Mouse (Mus musculus) G1E (cell line): ENCODE measurements around the gene Col25a1. TPM values are rescaled to one million over a fixed set of nuclear protein-coding genes. Genes with fewer than 3 reads are reported as not detected.

Experiments
- ATAC-seq: 2 replicates; pipeline ENCODE4 v1.8.0; 2016; ENCODE audit warnings: mild to moderate bottlenecking; ENCODE audit not compliant: insufficient number of reproducible peaks, poor library complexity, low FRiP score, severe bottlenecking; ENCODE audit errors: extremely low read depth
- DNase-seq: peaks from one replicate; pipeline ENCODE4 v3.0.0; 2012; ENCODE audit warnings: low spot score
- H3K27me3 ChIP-seq: 2 replicates; pipeline ENCODE4 v1.6.1; 2012; ENCODE audit warnings: mild to moderate bottlenecking, low read length, inconsistent platforms; ENCODE audit not compliant: insufficient read depth
- H3K36me3 ChIP-seq: replicated peaks from 2 replicates; pipeline ENCODE3; 2012; ENCODE audit warnings: mild to moderate bottlenecking, inconsistent platforms
- H3K4me1 ChIP-seq: 2 replicates; pipeline ENCODE4 v1.6.1; 2012; ENCODE audit warnings: low read depth, low read length, inconsistent platforms, mixed read lengths; ENCODE audit not compliant: insufficient read depth
- H3K4me3 ChIP-seq: 2 replicates; pipeline ENCODE4 v1.5.1; 2012; ENCODE audit warnings: low read depth, mild to moderate bottlenecking, inconsistent platforms, low read length, moderate library complexity, mixed read lengths
- H3K9me3 ChIP-seq: replicated peaks from 2 replicates; pipeline ENCODE4 v1.6.1; 2012; ENCODE audit warnings: inconsistent platforms
- CTCF ChIP-seq: IDR thresholded peaks from 2 replicates; pipeline ENCODE4 v1.5.1; 2012; ENCODE audit warnings: low read depth, low read length, inconsistent platforms, mixed read lengths
- GATA1 ChIP-seq: IDR thresholded peaks from 2 replicates; pipeline ENCODE4 v1.6.1; 2012; ENCODE audit warnings: borderline replicate concordance, low read length, inconsistent platforms, mixed read lengths
- GATA2 ChIP-seq: IDR thresholded peaks from 2 replicates; pipeline ENCODE4 v1.6.1; 2012; ENCODE audit warnings: low read depth, low read length, inconsistent platforms, borderline replicate concordance
- POLR2AphosphoS5 ChIP-seq: IDR thresholded peaks from 2 replicates; pipeline ENCODE4 v1.6.1; 2012; ENCODE audit warnings: low read depth, low read length, inconsistent platforms; ENCODE audit not compliant: insufficient replicate concordance
- TAL1 ChIP-seq: conservative IDR thresholded peaks from 2 replicates; pipeline ENCODE4 v1.6.1; 2012; ENCODE audit warnings: low read depth, low read length, inconsistent platforms, mixed read lengths
- polyA plus RNA-seq: library from polyadenylated mRNA; stranded (reverse); fragments of >175 nt; gene quantifications from 2 replicates; pipeline ENCODE4 v1.2.3, GENCODE M21; 2012
- total RNA-seq, 2 experiments: library from RNA; stranded (forward) in 1 of 2; stranded (reverse) in 1 of 2; fragments of 200-1000 nt in 1 of 2; fragments of >200 nt in 1 of 2; fragmentation: Nextera tagmentation in 1 of 2; gene quantifications; 2 replicates each; pipeline ENCODE4 v1.2.3; 2014 to 2017

The Col25a1 gene
- total and polyA plus RNA-seq, 3 experiments, result 0.22 TPM; not detected in 2

DNA sequence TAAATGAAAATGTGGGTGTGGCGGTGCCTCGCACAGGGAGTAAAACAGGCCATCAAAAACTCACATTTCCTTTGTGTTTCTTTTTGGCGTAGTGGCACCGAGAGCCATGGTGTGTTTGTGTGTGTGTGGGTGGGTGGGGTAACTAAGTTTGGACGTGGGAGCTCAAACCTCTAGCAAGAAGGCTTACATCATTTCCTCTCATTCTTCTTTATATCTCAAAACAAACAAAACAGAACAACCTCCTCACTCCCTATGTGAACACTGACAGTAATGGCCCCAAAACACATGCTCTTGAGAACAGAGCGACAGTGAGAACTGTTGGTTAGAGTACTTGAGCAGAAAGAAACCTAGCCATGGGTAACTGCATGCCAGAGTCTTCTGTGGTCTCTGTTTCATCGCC, 121.1 kb downstream of the Col25a1 start:
- ATAC-seq (no peak), DNase-seq (no peak)
- H3K36me3 ChIP-seq, result no peaks in the 10 kb centered on the region
- H3K9me3 ChIP-seq, result peaks cover 17% of the 10 kb centered on the region
- H3K27me3 ChIP-seq, result no peaks in the 10 kb centered on the region
- no peaks in the 10 kb centered on the region for H3K4me1 ChIP-seq
- H3K4me3 ChIP-seq, result no peak overlapping the region
- TF ChIP-seq TAL1, result no peak
- no peak for TF ChIP-seq GATA2
- TF ChIP-seq CTCF, result no peak
- no peak for TF ChIP-seq GATA1
- no peak for TF ChIP-seq POLR2AphosphoS5

DNA sequence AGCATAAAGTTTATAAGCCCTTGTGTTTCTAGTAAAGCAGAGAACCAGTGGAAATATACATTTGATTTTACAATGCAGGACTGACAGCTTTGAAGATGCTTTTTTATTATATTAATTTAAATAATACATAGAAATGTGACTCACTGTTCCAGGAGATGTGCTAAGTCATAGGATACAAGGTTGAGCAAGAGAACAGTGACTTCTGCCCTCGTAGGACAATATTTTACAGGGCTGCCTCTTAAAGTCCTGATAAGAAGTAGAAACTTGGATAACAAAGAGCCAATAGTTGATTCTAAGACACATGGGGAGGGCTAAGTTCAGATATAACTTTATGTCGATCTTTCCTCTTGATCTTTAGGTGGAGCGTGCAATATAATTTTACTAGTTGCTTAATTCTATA, 124.8 kb downstream of the Col25a1 start:
- no peak for DNase-seq
- Histone ChIP-seq H3K4me1 (no peaks in the 10 kb centered on the region), H3K9me3 (peaks cover 22% of the 10 kb centered on the region), H3K36me3 (no peaks in the 10 kb centered on the region), H3K4me3 (no peak overlapping the region), H3K27me3 (no peaks in the 10 kb centered on the region)
- ATAC-seq, result no peak
- TF ChIP-seq GATA2, result no peak
- no peak for TF ChIP-seq CTCF
- TF ChIP-seq POLR2AphosphoS5, result no peak
- TF ChIP-seq GATA1, result no peak
- no peak for TF ChIP-seq TAL1

DNA sequence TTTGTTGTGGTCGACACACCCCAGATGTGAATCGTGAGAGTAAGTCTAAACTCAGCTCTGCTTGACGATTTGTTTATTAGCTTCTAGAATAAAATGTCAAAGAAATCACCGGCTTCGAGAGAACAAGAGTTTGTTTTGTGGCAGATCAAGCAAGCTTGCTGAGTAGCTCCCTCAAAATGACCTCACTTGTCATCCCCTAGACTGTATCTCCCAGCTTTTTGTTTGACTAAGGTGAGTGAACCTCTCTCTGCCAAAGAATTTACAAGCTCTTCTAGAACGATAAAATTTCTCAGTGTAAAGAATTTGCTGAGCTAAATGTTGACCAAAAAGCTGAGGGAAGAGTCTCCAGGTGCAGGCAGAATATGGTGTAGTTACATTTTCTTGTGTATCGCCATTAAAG, 125.3 kb downstream of the Col25a1 start:
- Histone ChIP-seq H3K4me3 (no peak overlapping the region), H3K4me1 (no peaks in the 10 kb centered on the region), H3K27me3 (no peaks in the 10 kb centered on the region), H3K36me3 (no peaks in the 10 kb centered on the region), H3K9me3 (peaks cover 25% of the 10 kb centered on the region)
- DNase-seq (no peak), ATAC-seq (no peak)
- no peak for TF ChIP-seq POLR2AphosphoS5
- TF ChIP-seq TAL1, result no peak
- TF ChIP-seq GATA1, result no peak
- TF ChIP-seq GATA2, result no peak
- no peak for TF ChIP-seq CTCF

DNA sequence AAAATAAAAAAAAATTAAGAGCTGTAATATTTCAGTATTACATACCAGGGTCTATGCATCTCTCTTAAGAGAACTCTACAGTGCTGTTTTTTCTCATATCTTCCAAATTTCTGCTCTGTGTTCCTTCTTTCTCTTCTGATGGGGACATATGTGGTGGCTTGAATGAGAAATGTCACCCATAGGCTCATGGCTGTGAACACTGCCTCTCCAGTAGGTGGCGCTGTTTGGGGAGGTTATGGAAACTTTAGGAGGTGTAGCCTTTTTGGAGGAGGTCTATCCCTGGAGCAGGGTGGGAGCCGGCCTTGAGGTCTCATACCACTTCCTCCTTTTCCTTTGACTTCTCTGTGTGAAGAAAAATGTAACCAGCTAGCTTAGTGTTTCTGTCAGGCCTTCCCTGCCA, 128.4 kb downstream of the Col25a1 start:
- no peak for DNase-seq
- Histone ChIP-seq H3K4me1 (no peaks in the 10 kb centered on the region), H3K4me3 (no peak overlapping the region), H3K36me3 (no peaks in the 10 kb centered on the region), H3K27me3 (no peaks in the 10 kb centered on the region), H3K9me3 (peaks cover 33% of the 10 kb centered on the region)
- ATAC-seq, result no peak
- no peak for TF ChIP-seq GATA1
- no peak for TF ChIP-seq CTCF
- no peak for TF ChIP-seq GATA2
- no peak for TF ChIP-seq POLR2AphosphoS5
- no peak for TF ChIP-seq TAL1

DNA sequence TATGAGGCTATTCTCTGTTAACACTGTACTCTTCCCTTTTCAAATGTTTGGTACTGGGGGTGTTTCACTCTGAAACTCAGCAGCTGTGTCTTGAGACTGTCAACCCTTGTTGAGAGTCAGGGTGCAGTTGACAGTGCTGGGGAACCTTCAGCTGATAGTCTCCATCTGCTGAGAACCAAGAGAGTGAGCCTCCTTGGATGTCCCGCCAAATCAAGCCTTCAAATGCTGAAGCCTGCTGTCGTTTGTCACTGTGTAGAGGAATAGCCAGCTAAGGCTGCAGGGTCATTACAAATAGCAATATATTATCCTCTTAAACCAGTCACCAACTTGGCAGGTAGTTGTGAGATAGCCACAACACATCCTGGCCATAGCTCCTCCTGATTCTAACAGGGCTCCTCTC, 129.0 kb downstream of the Col25a1 start:
- Histone ChIP-seq H3K9me3 (peaks cover 37% of the 10 kb centered on the region), H3K4me1 (no peaks in the 10 kb centered on the region), H3K27me3 (no peaks in the 10 kb centered on the region), H3K4me3 (no peak overlapping the region), H3K36me3 (no peaks in the 10 kb centered on the region)
- no peak for TF ChIP-seq POLR2AphosphoS5
- TF ChIP-seq GATA1, result no peak
- TF ChIP-seq CTCF, result no peak
- TF ChIP-seq GATA2, result no peak
- no peak for TF ChIP-seq TAL1
- DNase-seq (no peak), ATAC-seq (no peak)

DNA sequence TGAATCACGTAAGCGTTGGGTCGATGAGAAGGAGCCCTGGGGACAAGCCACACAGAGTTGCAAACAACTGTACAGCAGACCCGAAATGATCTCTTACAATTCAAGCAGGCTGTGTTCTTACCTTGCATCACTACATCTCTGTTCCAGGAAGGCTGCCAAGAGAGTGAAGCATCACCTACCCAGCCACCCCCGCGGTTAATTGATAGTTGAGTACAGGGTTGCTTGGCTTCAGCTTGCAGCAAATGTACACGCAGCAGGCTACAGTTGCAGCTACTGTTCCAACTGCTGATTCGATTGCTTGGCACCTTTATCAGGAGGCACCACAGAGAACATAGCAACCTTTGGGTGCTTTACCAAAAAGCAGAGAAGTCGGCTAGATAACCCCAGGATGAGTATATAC, 133.8 kb downstream of the Col25a1 start:
- Histone ChIP-seq H3K27me3 (no peaks in the 10 kb centered on the region), H3K4me1 (no peaks in the 10 kb centered on the region), H3K9me3 (peaks cover 55% of the 10 kb centered on the region), H3K4me3 (no peak overlapping the region), H3K36me3 (no peaks in the 10 kb centered on the region)
- DNase-seq (no peak), ATAC-seq (no peak)
- TF ChIP-seq TAL1 (no peak), GATA1 (no peak), POLR2AphosphoS5 (no peak), GATA2 (no peak), CTCF (no peak)
